Mouse (Mus musculus): ENCODE results near the gene Tnfaip8l3. TPM values are rescaled to one million over a fixed set of nuclear protein-coding genes. Genes with fewer than 3 reads are reported as not detected.
A peak's percentile ranks its signal among the peaks of the same experiment; 100 is the strongest.

The Tnfaip8l3 gene
- 0.27 TPM in 1 of 2 replicates, not detected in the other for polyA plus RNA-seq (2014; fragmentation: Nextera tagmentation; extraction: Ambion mirVana)

DNA sequence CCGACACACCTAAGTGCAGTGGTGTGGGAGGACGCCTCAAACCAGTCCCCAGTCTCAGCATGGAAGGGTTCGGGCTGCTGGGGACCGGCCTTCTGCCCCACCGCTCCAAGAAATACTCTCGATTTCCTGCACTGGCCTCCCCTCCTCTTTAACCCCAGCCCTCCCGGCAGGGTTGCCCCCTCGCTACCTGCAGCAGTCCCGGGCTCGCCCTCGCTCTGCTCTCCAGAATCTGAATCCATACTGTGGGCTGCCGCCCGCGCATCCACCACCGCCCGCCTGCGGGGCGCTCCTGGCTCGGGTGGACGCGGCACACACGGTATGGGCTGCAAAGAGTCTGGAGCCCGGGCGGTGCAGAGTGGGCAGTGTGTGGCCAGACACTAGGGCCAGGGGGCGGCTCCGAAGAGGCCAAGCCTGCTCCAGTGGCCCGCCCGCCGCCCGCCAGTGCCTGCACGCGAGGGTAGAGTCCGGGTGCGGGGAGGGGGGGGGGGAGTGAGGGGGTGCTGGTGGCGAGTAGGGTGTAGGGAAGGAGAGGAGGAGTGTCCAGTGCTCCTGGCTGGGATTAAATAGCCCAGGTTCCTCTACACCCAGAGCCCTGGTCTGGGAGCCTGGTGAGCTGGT lies at the start of gene Tnfaip8l3:
Tnfaip8l3 (minus strand) TSS at position 357 of the 618 bp plus-strand sequence.
- Histone ChIP-seq H3K9me3 (ENCODE audit: control insufficient read depth, low read length) (no peaks in the 10 kb centered on the region), H3K27ac (ENCODE audit: low read depth, low read length) (no peak within 1 kb of the TSS), H3K4me3 (ENCODE audit: low read depth, low read length) (peak within 1 kb of the TSS; percentile 49), H3K4me1 (replicated peaks; ENCODE audit: control insufficient read depth, insufficient read depth, low read length) (no peaks in the 10 kb centered on the region), H3K36me3 (ENCODE audit: control insufficient read depth, insufficient read depth, low read length) (no peaks in the 10 kb centered on the region), H3K9ac (ENCODE audit: low read depth, low read length) (peak within 1 kb of the TSS; percentile 48), H3K27me3 (replicated peaks; ENCODE audit: control insufficient read depth, insufficient read depth, low read length) (peaks cover 29% of the 10 kb centered on the region), H3K4me2 (peak within 1 kb of the TSS; percentile 81)
- DNase-seq (ENCODE audit: low spot score) (peak; percentile 38), ATAC-seq (replicated peaks; ENCODE audit: low FRiP score) (peak; percentile 71)
- 1% methylated on average over 25 of the region's 35 CpGs for WGBS

DNA sequence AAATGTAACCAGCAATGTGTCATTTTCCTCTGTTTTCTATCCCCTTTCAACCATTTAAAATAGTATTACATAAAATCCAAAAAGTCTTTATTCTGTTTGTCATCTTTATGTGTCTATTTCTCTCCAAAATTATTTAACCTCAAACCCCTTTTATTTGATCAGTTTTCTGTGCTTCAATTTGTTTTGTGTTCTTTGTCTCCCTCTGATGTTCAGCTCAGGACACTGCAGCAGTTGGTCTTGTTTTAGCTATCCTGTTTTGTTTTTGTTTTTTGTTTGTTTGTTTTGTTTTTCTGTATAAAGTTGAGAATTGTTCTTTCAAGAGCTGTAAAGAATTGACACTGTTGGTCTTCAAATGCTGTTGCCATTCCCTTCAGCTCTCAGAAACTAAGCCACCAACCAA lies 44.5 kb upstream of the Tnfaip8l3 start:
- H3K9ac ChIP-seq (ENCODE audit: low read depth, low read length) = no peak overlapping the region
- DNase-seq (ENCODE audit: low spot score) = no peak

DNA sequence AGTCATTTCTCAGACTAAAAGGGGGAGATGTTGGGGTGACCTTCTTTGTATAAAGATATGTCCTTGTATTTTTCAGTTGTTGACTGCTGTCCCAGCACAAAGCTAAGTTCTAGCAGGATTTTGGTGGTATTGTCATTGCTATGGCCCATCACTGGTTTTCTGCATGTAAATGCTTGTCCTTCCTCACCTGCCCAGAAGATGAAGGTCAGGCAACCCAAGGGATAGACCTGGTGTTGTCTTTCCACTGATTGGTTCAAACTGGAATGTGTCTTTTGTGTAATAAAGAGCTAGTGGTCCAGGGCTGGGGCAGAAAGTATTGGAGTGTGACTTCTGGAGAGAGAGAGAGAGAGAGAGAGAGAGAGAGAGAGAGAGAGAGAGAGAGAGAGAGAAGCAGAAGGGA lies 30.4 kb upstream of the Tnfaip8l3 start:
- Histone ChIP-seq H3K9ac (ENCODE audit: low read depth, low read length) (no peak overlapping the region), H3K27ac (ENCODE audit: low read depth, low read length) (no peak overlapping the region), H3K9me3 (ENCODE audit: control insufficient read depth, low read length) (no peaks in the 10 kb centered on the region), H3K4me1 (replicated peaks; ENCODE audit: control insufficient read depth, insufficient read depth, low read length) (no peaks in the 10 kb centered on the region), H3K36me3 (ENCODE audit: control insufficient read depth, insufficient read depth, low read length) (no peaks in the 10 kb centered on the region), H3K27me3 (replicated peaks; ENCODE audit: control insufficient read depth, insufficient read depth, low read length) (no peaks in the 10 kb centered on the region), H3K4me3 (ENCODE audit: low read depth, low read length) (no peak overlapping the region), H3K4me2 (no peak overlapping the region)
- no peak for DNase-seq (ENCODE audit: low spot score)
- no peak for ATAC-seq (replicated peaks; ENCODE audit: low FRiP score)

More for the DNA sequence above, 44.5 kb upstream of the Tnfaip8l3 start:
- Histone ChIP-seq H3K27me3 (replicated peaks; ENCODE audit: control insufficient read depth, insufficient read depth, low read length) (no peaks in the 10 kb centered on the region), H3K27ac (ENCODE audit: low read depth, low read length) (no peak overlapping the region), H3K9me3 (ENCODE audit: control insufficient read depth, low read length) (no peaks in the 10 kb centered on the region), H3K4me1 (replicated peaks; ENCODE audit: control insufficient read depth, insufficient read depth, low read length) (no peaks in the 10 kb centered on the region), H3K36me3 (ENCODE audit: control insufficient read depth, insufficient read depth, low read length) (no peaks in the 10 kb centered on the region), H3K4me3 (ENCODE audit: low read depth, low read length) (no peak overlapping the region), H3K4me2 (no peak overlapping the region)
- ATAC-seq (replicated peaks; ENCODE audit: low FRiP score) = no peak

DNA sequence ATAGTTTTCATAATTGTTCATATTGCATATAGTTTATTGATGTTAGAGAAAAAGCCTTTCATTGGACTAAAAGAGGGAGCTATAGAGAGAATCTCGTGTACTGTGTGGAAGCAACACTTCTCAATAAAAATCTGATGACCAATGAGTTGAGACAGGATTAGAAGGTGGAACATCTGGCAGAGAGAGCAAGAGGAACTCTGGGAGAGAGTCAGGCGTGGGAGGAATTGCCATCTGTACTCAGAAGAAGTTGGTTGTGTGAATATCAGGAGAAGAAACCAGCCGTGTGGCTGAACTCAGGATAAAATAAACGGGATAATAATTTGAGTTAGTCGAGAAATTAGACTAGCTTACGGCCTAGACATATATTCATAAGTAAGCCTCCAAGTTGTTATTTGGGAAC lies 28.9 kb upstream of the Tnfaip8l3 start:
- no peaks in the 10 kb centered on the region for H3K36me3 ChIP-seq (ENCODE audit: control insufficient read depth, insufficient read depth, low read length)
- DNase-seq (ENCODE audit: low spot score) (no peak), ATAC-seq (replicated peaks; ENCODE audit: low FRiP score) (no peak)
- no peaks in the 10 kb centered on the region for H3K27me3 ChIP-seq (replicated peaks; ENCODE audit: control insufficient read depth, insufficient read depth, low read length)
- no peaks in the 10 kb centered on the region for H3K4me1 ChIP-seq (replicated peaks; ENCODE audit: control insufficient read depth, insufficient read depth, low read length)
- no peak overlapping the region for H3K4me3 ChIP-seq (ENCODE audit: low read depth, low read length)
- no peak overlapping the region for H3K9ac ChIP-seq (ENCODE audit: low read depth, low read length)
- H3K9me3 ChIP-seq (ENCODE audit: control insufficient read depth, low read length) = no peaks in the 10 kb centered on the region
- no peak overlapping the region for H3K27ac ChIP-seq (ENCODE audit: low read depth, low read length)
- H3K4me2 ChIP-seq = no peak overlapping the region
- 75% methylated on average over 6 of the region's 6 CpGs for WGBS

DNA sequence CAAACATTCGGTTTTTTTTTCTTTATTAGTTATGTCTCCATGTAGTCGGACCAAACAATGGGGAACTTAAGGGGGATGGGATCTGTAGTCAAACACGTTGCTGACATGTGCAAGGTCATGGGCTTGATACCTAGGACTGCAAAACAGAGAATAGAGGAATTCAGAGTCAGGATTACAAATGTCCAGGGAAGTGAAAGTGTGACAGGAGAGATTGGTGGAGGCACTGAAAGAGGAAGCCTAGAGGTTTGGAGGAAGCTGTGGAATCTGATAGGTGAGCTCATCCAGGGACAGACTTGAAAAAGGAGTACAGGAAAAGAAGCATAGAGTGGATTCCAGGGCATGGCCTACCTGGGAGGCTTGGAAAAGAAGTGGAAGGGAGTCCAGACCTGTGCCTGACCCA lies 16.1 kb upstream of the Tnfaip8l3 start:
- Histone ChIP-seq H3K4me3 (ENCODE audit: low read depth, low read length) (no peak overlapping the region), H3K9me3 (ENCODE audit: control insufficient read depth, low read length) (no peaks in the 10 kb centered on the region), H3K9ac (ENCODE audit: low read depth, low read length) (no peak overlapping the region), H3K36me3 (ENCODE audit: control insufficient read depth, insufficient read depth, low read length) (no peaks in the 10 kb centered on the region), H3K27ac (ENCODE audit: low read depth, low read length) (no peak overlapping the region), H3K4me1 (replicated peaks; ENCODE audit: control insufficient read depth, insufficient read depth, low read length) (no peaks in the 10 kb centered on the region), H3K4me2 (no peak overlapping the region), H3K27me3 (replicated peaks; ENCODE audit: control insufficient read depth, insufficient read depth, low read length) (no peaks in the 10 kb centered on the region)
- DNase-seq (ENCODE audit: low spot score) = no peak
- WGBS = 65% methylated on average over 3 of the region's 3 CpGs
- no peak for ATAC-seq (replicated peaks; ENCODE audit: low FRiP score)

DNA sequence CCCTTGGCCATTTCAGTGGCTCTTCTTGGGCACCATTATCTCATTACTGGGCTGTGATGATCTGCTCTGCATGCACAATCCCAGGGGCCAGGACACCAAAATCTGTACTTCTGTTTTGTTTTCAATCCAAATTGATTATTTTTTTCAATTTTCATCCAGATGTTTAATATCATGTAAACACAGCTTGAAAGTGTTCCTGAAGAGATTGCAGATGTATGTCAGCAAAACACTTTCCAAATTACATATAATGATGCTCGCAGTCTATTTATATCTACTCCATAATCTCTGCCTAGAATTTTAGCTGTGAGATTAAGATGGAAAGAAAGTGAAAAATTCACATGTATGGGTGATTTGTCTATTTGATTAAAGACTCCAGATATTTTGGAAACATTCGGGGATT lies 9.6 kb upstream of the Tnfaip8l3 start:
- Histone ChIP-seq H3K4me3 (ENCODE audit: low read depth, low read length) (no peak overlapping the region), H3K9ac (ENCODE audit: low read depth, low read length) (no peak overlapping the region), H3K4me2 (no peak overlapping the region), H3K9me3 (ENCODE audit: control insufficient read depth, low read length) (no peaks in the 10 kb centered on the region), H3K27me3 (replicated peaks; ENCODE audit: control insufficient read depth, insufficient read depth, low read length) (no peaks in the 10 kb centered on the region), H3K36me3 (ENCODE audit: control insufficient read depth, insufficient read depth, low read length) (no peaks in the 10 kb centered on the region), H3K4me1 (replicated peaks; ENCODE audit: control insufficient read depth, insufficient read depth, low read length) (no peaks in the 10 kb centered on the region), H3K27ac (ENCODE audit: low read depth, low read length) (no peak overlapping the region)
- DNase-seq (ENCODE audit: low spot score) (no peak), ATAC-seq (replicated peaks; ENCODE audit: low FRiP score) (no peak)
- WGBS = 72% methylated on average over 2 of the region's 2 CpGs

DNA sequence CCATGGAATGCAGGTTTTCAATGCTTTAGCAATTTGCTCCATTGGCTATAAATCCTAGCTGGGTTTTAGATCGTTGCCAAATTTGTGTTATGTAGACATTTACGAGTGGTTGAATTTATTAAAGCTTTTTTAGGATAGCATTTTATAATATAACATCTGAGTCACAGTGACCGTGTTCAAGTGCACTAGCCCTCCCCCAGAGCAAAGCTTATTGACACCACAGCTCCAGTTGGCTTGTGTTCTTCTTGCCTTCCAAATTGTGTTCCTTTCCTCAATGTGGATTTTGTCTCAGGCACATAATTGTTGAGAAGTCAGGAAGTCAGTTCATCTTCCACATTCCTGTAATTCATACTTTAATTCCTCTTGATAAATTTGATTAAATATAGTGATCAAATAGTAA lies 6.7 kb upstream of the Tnfaip8l3 start:
- Histone ChIP-seq H3K27ac (ENCODE audit: low read depth, low read length) (no peak overlapping the region), H3K9ac (ENCODE audit: low read depth, low read length) (no peak overlapping the region), H3K4me1 (replicated peaks; ENCODE audit: control insufficient read depth, insufficient read depth, low read length) (no peaks in the 10 kb centered on the region), H3K36me3 (ENCODE audit: control insufficient read depth, insufficient read depth, low read length) (no peaks in the 10 kb centered on the region), H3K4me3 (ENCODE audit: low read depth, low read length) (no peak overlapping the region), H3K27me3 (replicated peaks; ENCODE audit: control insufficient read depth, insufficient read depth, low read length) (no peaks in the 10 kb centered on the region), H3K4me2 (no peak overlapping the region), H3K9me3 (ENCODE audit: control insufficient read depth, low read length) (no peaks in the 10 kb centered on the region)
- no peak for DNase-seq (ENCODE audit: low spot score)
- ATAC-seq (replicated peaks; ENCODE audit: low FRiP score) = no peak
- 75% methylated on average over 3 of the region's 3 CpGs for WGBS

DNA sequence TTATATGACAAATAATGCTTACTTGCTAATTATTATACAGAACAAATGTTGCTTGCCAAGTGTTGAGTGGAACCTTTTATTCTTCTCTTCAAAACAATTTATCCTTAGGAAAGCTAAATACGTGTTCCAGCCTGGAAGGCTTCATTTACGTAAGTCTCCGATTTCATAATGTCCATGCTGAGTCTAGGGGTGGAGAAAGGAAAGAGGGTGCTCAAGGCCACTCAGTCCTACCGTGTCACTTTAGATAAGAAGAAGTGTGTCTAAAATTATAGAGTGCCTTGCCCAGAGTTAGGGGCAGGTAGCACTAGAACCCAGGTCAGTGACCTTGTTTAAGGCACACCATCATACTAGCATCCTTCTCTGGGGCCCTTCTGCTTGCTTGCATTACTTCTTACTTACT lies 5.5 kb upstream of the Tnfaip8l3 start:
- Histone ChIP-seq H3K27ac (ENCODE audit: low read depth, low read length) (no peak overlapping the region), H3K4me3 (ENCODE audit: low read depth, low read length) (no peak overlapping the region), H3K4me2 (no peak overlapping the region), H3K27me3 (replicated peaks; ENCODE audit: control insufficient read depth, insufficient read depth, low read length) (peaks cover 3% of the 10 kb centered on the region), H3K9me3 (ENCODE audit: control insufficient read depth, low read length) (no peaks in the 10 kb centered on the region), H3K36me3 (ENCODE audit: control insufficient read depth, insufficient read depth, low read length) (no peaks in the 10 kb centered on the region), H3K4me1 (replicated peaks; ENCODE audit: control insufficient read depth, insufficient read depth, low read length) (no peaks in the 10 kb centered on the region), H3K9ac (ENCODE audit: low read depth, low read length) (no peak overlapping the region)
- WGBS = 77% methylated on average over 4 of the region's 4 CpGs
- DNase-seq (ENCODE audit: low spot score) (no peak), ATAC-seq (replicated peaks; ENCODE audit: low FRiP score) (no peak)

DNA sequence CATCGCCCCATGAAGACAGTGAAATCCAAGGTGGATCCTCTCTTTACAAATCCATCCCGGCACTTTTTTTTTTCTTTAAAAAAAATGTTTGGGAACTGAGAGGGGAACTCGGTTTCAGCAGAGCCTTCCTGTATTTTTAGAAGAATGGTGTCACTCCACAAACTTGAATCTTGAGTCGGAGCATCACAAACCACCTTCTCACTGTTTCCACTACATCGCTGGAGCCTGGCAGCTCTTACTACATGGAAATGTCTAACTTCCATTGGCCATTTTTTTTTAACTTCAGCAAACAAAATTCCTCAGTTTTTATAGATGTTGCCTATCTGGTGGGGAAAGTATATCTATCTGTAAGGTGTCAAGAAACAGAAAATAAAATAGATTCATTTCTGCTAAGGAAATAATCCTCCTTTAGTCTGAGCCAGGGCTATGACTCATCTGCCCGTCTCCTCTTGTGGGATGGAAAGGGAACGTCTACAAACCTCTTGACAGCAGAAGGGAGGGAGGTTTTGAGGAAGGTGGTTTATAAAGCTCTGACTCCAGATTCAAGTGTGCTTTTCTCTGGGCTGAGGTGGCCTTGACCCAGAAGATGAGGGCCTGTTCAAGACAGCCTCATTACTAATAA lies 3.4 kb upstream of the Tnfaip8l3 start:
- H3K27me3 ChIP-seq (replicated peaks; ENCODE audit: control insufficient read depth, insufficient read depth, low read length) = peaks cover 22% of the 10 kb centered on the region
- no peak overlapping the region for H3K4me3 ChIP-seq (ENCODE audit: low read depth, low read length)
- H3K36me3 ChIP-seq (ENCODE audit: control insufficient read depth, insufficient read depth, low read length) = no peaks in the 10 kb centered on the region
- 48% methylated on average over 7 of the region's 7 CpGs for WGBS
- H3K27ac ChIP-seq (ENCODE audit: low read depth, low read length) = no peak overlapping the region
- H3K4me2 ChIP-seq = no peak overlapping the region
- H3K9me3 ChIP-seq (ENCODE audit: control insufficient read depth, low read length) = no peaks in the 10 kb centered on the region
- no peak overlapping the region for H3K9ac ChIP-seq (ENCODE audit: low read depth, low read length)
- no peak for ATAC-seq (replicated peaks; ENCODE audit: low FRiP score)
- H3K4me1 ChIP-seq (replicated peaks; ENCODE audit: control insufficient read depth, insufficient read depth, low read length) = no peaks in the 10 kb centered on the region
- no peak for DNase-seq (ENCODE audit: low spot score)
